Mouse (Mus musculus) heart, adult 2 months (tissue): ENCODE results near the gene Usmg5. TPM values are rescaled to one million over a fixed set of nuclear protein-coding genes. Genes with fewer than 3 reads are reported as not detected.

ENCODE experiments used
- DNase-seq, 2 experiments: peaks; one replicate each; pipeline ENCODE4 v3.0.0; 2021
- H3K27ac ChIP-seq: fragments of 200-600 bp; 2 replicates; pipeline ENCODE4 v1.8.1; 2022
- H3K27me3 ChIP-seq: fragments of 200-500 bp; 2 replicates; pipeline ENCODE4 v1.6.1; 2012; ENCODE audit warnings: mild to moderate bottlenecking, low read length, inconsistent platforms, mixed read lengths; ENCODE audit not compliant: control insufficient read depth, insufficient read depth
- H3K36me3 ChIP-seq: fragments of 200-500 bp; 2 replicates; pipeline ENCODE4 v1.6.1; 2012; ENCODE audit warnings: low read length, inconsistent platforms; ENCODE audit not compliant: control insufficient read depth, insufficient read depth
- H3K4me1 ChIP-seq: fragments of 200-500 bp; 2 replicates; pipeline ENCODE4 v1.6.1; 2011; ENCODE audit warnings: low read length; ENCODE audit not compliant: control insufficient read depth, insufficient read depth
- H3K4me3 ChIP-seq: fragments of 200-600 bp; 2 replicates; pipeline ENCODE4 v1.8.1; 2022
- H3K79me2 ChIP-seq: fragments of 200-500 bp; replicated peaks from 2 replicates; pipeline ENCODE4 v1.6.1; 2012; ENCODE audit warnings: mild to moderate bottlenecking, inconsistent platforms, low read length, moderate library complexity, mixed read lengths; ENCODE audit not compliant: control insufficient read depth, insufficient read depth
- H3K9ac ChIP-seq: fragments of 200-500 bp; 2 replicates; pipeline ENCODE4 v1.6.1; 2012; ENCODE audit warnings: low read depth, mild to moderate bottlenecking, control low read depth, inconsistent platforms, low read length, mixed read lengths
- CTCF ChIP-seq: fragments of 200-600 bp; IDR thresholded peaks from 2 replicates; pipeline ENCODE4 v1.8.1; 2022; ENCODE audit warnings: antibody characterized with exemption, mild to moderate bottlenecking, moderate library complexity
- EP300 ChIP-seq: fragments of 200-500 bp; IDR thresholded peaks from 2 replicates; pipeline ENCODE4 v1.6.1; 2011; ENCODE audit warnings: low read depth, low read length, control low read depth; ENCODE audit not compliant: insufficient read depth
- POLR2A ChIP-seq: fragments of 200-500 bp; IDR thresholded peaks from 2 replicates; pipeline ENCODE4 v1.6.1; 2011; ENCODE audit warnings: mild to moderate bottlenecking, low read depth, low read length, control low read depth; ENCODE audit not compliant: insufficient read depth
- WGBS: fragments of 180-500 bp; shearing (Covaris S2); methylation state at CpG from one replicate; pipeline ENCODE4 v1.1.7; 2018; 5-methylcytosine and 5-hydroxymethylcytosine counted together
- intact Hi-C: fragments of 180-260 bp; cut with DNase I; formaldehyde crosslinking; loops from one replicate; pipeline ENCODE4 v1.15.1; 2025
- polyA plus RNA-seq: library from polyadenylated mRNA; depleted of rRNA; stranded (reverse); fragments of >200 nt; gene quantifications from 2 replicates; pipeline ENCODE4 v1.2.3, GENCODE M21; 2012; rRNA removed
- total RNA-seq, 2 experiments: library from RNA; stranded (reverse); gene quantifications; 2 replicates each; pipeline ENCODE4 v1.2.3; 2021

The Usmg5 gene
- total and polyA plus RNA-seq, 3 experiments, result 762 to 2,490 (median 2,026) TPM

DNA sequence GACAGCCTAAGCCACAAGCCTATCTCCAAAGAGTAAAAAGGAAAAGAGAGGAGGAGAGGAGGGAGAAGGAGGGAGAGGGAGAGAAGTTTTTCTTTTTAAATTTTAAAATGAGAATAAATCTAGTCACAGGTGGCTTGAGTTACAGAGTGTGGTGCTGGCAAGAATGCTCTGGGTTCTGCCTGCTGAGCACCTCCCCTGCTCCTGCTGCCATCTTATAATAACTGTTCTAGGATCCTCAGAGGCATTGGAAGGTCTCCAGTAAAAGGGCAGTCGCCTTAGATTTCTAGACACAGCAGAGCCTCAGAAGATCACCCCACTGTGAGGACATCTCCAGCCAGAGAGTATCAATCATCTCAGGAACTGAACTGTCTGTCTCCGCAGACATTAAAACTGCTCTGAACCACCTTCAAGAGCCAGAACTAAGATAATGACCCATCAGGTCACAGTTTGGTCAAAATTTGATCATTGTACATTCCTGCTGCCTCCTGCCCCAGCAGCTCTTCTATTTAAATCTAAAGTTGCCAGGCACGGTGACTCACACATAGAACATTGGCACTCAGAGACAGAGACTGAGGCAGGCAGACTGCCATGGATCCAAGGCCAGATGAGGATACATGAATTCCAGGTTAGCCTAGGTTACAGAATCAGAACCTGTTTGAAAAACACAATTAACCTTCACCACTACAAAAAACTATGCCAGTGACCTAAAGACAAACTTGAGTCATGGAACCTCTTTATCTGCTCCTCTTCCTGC lies 49.5 kb downstream of the Usmg5 start:
- Histone ChIP-seq H3K4me3 (no peak overlapping the region), H3K36me3 (no peaks in the 10 kb centered on the region), H3K27ac (no peak overlapping the region), H3K79me2 (no peaks in the 10 kb centered on the region), H3K27me3 (no peaks in the 10 kb centered on the region), H3K9ac (no peak overlapping the region), H3K4me1 (no peaks in the 10 kb centered on the region)
- no peak for DNase-seq
- 60% methylated on average over 3 of the region's 3 CpGs for WGBS
- TF ChIP-seq CTCF (no peak), EP300 (no peak), POLR2A (no peak)
- intact Hi-C loops, result no loop called here

- 91% methylated on average over 3 of the region's 3 CpGs for WGBS
- intact Hi-C loops, result no loop called here
- no peaks in the 10 kb centered on the region for H3K36me3 ChIP-seq
Measured at GRCm38 (mm10) chr19:47036596-47036995, 53.9 kb downstream of the Usmg5 start.

GRCm38 (mm10) chr19:47034916-47035315 lies 55.5 kb downstream of the Usmg5 start:
- Histone ChIP-seq H3K4me3 (no peak overlapping the region), H3K27ac (no peak overlapping the region), H3K36me3 (no peaks in the 10 kb centered on the region), H3K4me1 (no peaks in the 10 kb centered on the region), H3K27me3 (no peaks in the 10 kb centered on the region), H3K79me2 (no peaks in the 10 kb centered on the region), H3K9ac (no peak overlapping the region)
- DNase-seq, result no peak
- TF ChIP-seq POLR2A (no peak), EP300 (no peak), CTCF (no peak)
- 79% methylated on average over 4 of the region's 4 CpGs for WGBS
- intact Hi-C loops, result no loop called here

More at GRCm38 (mm10) chr19:47036596-47036995, 53.9 kb downstream of the Usmg5 start:
- Histone ChIP-seq H3K27ac (no peak overlapping the region), H3K4me1 (no peaks in the 10 kb centered on the region), H3K4me3 (no peak overlapping the region), H3K9ac (no peak overlapping the region), H3K79me2 (no peaks in the 10 kb centered on the region), H3K27me3 (no peaks in the 10 kb centered on the region)
- TF ChIP-seq POLR2A, result no peak
- TF ChIP-seq EP300, result no peak
- no peak for TF ChIP-seq CTCF
- DNase-seq, result no peak

Other genes starting within 250 kb of the Usmg5 start
- gene Ina, start 75.9 kb downstream of the Usmg5 start, total RNA-seq, result under 1 TPM in 1 of 2 experiments, not detected in 1; 0.11 TPM
- gene Ina, start 75.9 kb downstream of the Usmg5 start, polyA plus RNA-seq, result 0.04 and 0.09 TPM in 2 replicates
- gene Nt5c2, start 75.5 kb downstream of the Usmg5 start, total RNA-seq, result 10 to 100 TPM; 58.2 to 63.9 TPM
- gene Nt5c2, start 75.5 kb downstream of the Usmg5 start, polyA plus RNA-seq, result 16.7 and 24.5 TPM in 2 replicates
- gene Pcgf6, start 39.7 kb downstream of the Usmg5 start, total RNA-seq, result 1 to 10 TPM; 2.7 to 3.2 TPM
- 2.5 and 3.5 TPM in 2 replicates for gene Pcgf6, start 39.7 kb downstream of the Usmg5 start, polyA plus RNA-seq
- gene Taf5, start 22.9 kb downstream of the Usmg5 start, total RNA-seq, result 1 to 10 TPM; 2.7 to 2.9 TPM
- 1.5 and 2.2 TPM in 2 replicates for gene Taf5, start 22.9 kb downstream of the Usmg5 start, polyA plus RNA-seq
- 10 to 100 TPM; 11.8 to 12.4 TPM for gene Pdcd11, start 121 bp upstream of the Usmg5 start, total RNA-seq
- 5.5 and 7.7 TPM in 2 replicates for gene Pdcd11, start 121 bp upstream of the Usmg5 start, polyA plus RNA-seq
- gene Calhm2, start 47.6 kb upstream of the Usmg5 start, total RNA-seq, result 1 to 10 TPM; 3.7 to 4.5 TPM
- gene Calhm2, start 47.6 kb upstream of the Usmg5 start, polyA plus RNA-seq, result 7.1 and 7.5 TPM in 2 replicates
- not detected for gene Calhm1, start 53.6 kb upstream of the Usmg5 start, total RNA-seq
- not detected in 2 replicates for gene Calhm1, start 53.6 kb upstream of the Usmg5 start, polyA plus RNA-seq
- not detected for gene Calhm3, start 67.1 kb upstream of the Usmg5 start, total RNA-seq
- not detected in 2 replicates for gene Calhm3, start 67.1 kb upstream of the Usmg5 start, polyA plus RNA-seq
- gene Neurl1a, start 88.2 kb upstream of the Usmg5 start, total RNA-seq, result 1 to 10 TPM; 1.5 to 1.7 TPM
- 1.1 and 2.5 TPM in 2 replicates for gene Neurl1a, start 88.2 kb upstream of the Usmg5 start, polyA plus RNA-seq